Mouse (Mus musculus): ENCODE measurements around the gene 1110004F10Rik.
"Not testable (repeated sequence)": the region's sequence is repeated elsewhere in the genome, so short reads cannot be mapped to it uniquely, and the experiment has no call there.

The 1110004F10Rik gene

DNA sequence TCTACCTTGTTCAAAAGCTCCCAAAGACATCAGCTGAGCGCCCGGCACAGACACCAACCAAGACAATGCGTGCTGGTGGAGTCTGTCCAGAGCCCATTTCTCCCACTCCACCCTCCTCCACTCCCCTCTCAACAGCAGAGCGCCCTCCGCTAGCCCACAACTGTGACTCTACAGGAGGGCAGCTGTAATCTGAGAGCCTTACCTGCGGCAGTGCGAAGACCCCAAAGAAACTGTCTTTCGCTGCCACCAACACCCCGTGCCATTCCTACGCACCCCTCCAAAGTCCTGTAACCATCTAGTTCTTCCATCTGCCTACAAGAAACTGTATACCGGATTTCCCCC, at the start of gene 1110004F10Rik:
1110004F10Rik (plus strand) TSS at position 202 of the 342 bp plus-strand sequence.
- peak in 1 of 2 experiments; percentile 35 for DNase-seq

- no peak for DNase-seq
These were observed 36.5 kb upstream of the 1110004F10Rik start for GRCm38 (mm10) chr7:116002726-116003125.

GRCm38 (mm10) chr7:116029991-116030390, 9.2 kb upstream of the 1110004F10Rik start:
- no peak for DNase-seq

DNA sequence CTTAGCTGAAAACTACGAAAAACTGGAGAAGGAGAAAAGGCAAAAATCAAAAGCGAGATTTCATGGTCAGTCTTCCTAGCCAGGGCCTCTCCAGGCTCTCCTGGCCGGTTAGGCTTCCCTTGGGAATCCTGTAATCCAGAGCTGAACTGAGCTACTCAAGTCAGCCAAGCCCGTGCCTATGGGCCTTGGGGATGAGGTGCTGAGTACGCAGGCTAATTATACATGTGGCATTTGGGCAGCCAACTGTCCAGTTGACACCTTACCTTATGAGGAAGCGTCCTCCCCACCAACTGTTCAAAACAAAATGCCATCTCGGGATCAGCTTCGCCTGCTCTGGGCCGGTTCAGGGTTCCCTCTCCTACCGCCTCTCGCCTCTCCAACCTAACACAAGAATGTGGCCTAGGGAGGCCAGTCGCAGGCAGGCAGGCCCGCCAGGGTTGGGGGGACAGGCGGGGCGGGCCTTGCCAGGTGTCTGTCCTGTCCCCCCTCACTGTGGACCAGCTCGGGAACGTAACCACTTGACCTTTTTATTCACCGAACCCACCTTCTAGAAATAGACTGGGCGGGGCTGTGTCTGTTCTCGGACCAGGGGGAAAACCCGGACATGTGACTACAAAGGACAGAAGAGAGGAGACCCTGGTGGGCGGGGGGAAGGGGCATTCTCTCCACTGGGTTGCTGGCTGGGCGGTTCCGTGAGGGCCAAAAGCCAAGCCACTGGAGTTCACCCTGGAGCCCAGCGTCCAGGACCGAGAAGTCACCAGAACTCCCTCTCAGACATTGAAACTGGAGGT, 8.4 kb upstream of the 1110004F10Rik start:
- peak in 1 of 2 experiments; percentile 51 for DNase-seq

GRCm38 (mm10) chr7:116031388-116031717, 7.8 kb upstream of the 1110004F10Rik start:
- DNase-seq, result no peak

GRCm38 (mm10) chr7:116031718-116032595, 7.2 kb upstream of the 1110004F10Rik start:
- DNase-seq, result peak; percentile 68 to 86

GRCm38 (mm10) chr7:116032596-116033307, 6.4 kb upstream of the 1110004F10Rik start:
- DNase-seq, result peak; percentile 83 to 86

DNA sequence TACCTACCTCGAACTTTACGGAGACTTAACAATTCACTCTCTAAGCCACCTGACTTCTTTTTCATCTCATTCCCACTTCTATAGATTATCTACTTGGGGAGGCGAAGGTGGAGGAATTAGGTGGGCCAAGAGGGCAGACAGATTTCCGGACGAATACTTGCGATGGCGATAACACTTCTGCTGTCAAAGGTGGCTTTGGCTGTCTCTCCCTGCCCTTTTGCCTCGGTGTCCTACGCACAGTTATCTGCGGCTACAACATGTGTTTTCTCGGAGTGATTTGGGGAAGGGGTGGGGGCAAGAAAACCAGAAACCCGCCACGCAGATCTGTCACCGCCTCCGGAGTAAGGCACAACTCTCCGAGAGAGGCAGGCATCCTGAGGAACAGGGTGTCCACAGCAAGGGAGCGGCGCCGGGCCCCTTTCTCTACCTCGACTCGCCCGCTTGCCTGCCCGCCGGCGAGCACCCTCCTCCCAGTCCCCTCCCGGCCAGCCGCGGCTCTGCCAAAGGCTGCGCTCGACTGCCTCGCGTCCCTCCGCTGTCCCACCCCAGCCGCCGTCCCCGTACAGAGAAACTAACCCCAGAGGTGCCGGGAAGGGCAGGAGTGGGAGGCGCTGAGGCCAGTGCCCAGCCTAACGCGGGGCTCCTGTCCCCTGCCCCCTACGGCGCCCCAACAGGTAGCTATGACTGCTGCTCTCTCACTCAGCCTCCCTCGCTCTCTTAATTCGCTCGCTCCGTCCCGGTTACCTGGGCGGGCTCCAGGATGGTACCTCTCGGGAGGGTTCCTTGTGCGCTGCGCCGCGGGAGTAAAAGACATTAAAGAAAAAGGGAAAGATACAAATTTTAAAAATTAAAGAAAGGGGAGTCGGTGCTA, 5.6 kb upstream of the 1110004F10Rik start:
- peak; percentile 50 to 82 for DNase-seq

DNA sequence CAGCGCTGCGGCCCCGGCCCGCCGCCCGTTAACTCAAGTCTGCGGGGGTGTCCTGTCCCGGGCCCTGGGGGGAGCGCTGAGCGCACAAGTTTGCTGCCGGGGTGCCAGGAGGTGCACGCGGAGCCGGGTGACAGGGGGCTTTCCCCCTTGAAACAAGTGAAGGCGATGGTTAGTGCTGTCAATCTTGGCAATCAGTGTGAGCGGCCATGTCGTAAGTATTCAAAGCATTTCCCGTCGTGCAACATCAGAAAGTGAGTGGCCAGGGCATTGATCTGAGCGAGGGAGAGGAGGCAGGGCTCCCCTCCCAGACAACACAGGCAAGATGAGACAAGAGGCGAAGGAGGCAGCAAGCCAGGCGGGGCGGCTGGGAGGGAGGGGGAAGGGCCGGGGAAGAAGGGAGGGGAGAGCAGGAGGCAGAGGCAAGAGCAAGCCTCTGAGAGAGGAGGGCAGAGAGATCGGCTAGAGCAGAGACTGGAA, 4.9 kb upstream of the 1110004F10Rik start:
- DNase-seq, result peak in 1 of 2 experiments; percentile 61

DNA sequence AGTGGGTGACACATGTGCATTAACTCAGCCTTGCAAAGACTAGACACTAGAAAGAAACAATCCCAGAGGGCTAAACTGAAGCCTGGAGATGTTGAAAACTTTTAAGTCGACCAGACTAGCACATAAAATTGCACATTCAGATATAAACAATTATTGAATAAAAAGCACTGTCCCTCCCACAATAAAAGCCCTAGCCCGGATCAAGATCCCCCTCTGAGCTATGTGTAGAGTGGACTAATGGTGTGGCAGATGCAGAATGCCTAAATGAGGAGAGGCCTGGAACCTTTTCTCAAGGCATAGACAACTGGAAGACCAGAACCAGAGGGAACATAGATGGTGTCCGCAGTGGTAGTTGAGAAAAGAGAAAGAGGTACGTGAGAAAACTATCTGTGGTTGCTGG, 3.7 kb upstream of the 1110004F10Rik start:
- no peak for DNase-seq

DNA sequence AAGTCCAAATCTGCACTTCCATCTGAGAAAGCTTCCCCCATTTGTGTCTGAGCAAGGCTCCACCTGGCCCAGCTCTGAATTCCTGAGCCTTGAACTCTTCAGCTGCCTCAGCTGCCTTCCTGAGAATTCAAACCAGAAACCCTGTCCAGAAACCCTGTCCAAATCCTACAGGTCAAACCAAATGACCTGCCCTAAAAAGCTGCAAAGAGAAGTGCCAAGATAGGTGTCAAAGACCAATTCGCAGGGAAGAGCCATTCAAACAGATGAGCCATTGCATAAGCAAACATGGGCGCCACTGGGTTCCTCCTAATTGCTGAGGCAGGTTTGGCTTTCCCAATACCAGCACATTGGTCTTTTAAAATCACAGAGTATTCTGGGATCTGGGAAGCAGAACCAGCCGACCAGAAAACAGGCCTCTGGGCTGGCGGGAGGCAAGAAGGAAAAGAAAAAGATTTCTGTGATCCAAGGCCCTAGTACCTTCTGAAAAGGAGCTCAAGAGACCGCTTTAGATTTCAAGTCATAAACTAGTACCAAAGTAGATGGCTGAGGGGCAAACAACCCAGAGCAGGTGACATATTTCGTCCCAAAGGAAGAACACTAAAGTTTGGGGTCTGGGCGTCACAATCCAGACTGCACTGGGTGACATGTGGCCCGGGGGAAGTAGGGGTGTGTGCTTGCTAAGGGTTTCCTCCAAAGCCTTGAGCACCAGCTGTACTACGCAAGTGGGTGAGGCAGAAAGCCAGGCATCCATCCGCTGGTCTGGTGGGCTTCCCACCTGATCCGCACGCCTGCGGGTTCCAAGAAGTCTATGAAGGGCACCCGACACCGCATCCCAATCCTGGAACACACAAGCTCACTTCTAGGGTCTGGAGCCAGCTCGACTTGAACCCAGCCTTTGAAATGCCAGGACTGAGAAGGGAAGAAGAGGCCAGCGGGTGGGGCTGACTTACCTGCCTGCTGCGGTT, 2.3 kb upstream of the 1110004F10Rik start:
- DNase-seq, result peak in 1 of 2 experiments; percentile 38

GRCm38 (mm10) chr7:116038024-116038423, 1.2 kb upstream of the 1110004F10Rik start:
- DNase-seq, result no peak

DNA sequence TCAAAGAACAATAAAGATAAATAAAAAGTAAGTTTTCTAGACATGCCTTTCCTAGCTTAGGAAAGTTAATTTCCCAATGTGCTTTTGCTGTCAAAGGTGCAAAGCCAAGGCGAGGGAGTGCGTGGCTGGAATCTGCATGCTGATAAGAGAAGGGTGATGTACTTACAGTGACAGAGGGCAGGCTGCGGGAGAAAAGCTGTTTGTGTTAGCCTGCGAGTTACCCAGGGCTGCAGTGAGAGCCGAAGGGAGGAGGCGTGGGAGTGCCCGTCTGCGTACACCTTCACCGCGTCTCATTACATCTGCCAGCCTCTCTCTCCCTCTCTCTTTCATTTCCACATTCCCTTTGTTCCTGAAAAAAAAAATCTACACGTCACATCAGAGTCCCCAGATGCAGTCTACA, 686 bp upstream of the 1110004F10Rik start, which contains the start of gene Sox6:
Sox6 (minus strand) TSS at position 286 of the 400 bp plus-strand sequence.
- peak in 1 of 2 experiments; percentile 34 for DNase-seq

DNA sequence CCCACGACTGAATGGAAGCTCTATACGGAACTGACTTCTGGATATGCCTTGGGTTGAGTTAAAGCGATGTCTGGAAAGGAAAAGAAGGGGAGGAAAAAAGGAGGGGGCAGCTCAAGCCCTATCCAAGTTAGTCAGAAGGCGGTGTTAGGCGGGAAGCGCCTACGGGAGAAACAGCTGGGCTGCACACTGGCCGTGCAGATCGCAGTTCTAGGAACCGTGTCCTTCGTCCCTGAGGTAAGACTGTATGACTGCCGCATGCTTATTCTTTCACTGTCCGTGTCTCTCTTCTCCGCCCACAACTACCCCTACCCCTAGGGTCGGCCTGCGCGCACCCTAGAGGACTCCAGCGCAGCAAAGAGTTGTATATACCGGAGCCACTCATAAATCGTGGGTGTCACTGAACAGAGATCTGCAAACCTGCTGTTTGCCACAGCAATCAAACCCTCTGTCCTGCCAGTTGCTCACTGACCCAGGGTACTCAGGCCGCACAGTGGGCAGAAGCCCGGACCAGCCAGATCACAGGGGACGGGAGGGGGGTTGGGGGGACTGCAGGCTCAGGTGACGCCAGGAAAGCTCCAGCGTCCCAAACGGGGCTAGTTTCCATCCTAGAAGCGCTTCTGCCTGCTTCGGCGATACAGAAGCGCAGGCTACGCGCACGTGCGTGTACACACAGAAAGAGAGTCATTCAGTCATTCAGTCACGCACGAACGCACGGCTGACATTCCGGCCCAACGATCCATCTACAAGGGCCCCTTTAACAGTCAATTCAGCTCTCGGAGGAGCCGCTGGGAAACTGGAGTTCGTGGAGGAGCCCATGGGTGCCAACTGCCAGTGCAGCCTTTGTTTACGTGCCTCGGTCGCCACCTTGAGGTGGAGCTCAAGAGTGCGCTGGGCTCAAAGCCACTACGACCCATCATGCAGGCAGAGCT, 605 bp downstream of the 1110004F10Rik start:
- peak; percentile 86 to 87 for DNase-seq

DNA sequence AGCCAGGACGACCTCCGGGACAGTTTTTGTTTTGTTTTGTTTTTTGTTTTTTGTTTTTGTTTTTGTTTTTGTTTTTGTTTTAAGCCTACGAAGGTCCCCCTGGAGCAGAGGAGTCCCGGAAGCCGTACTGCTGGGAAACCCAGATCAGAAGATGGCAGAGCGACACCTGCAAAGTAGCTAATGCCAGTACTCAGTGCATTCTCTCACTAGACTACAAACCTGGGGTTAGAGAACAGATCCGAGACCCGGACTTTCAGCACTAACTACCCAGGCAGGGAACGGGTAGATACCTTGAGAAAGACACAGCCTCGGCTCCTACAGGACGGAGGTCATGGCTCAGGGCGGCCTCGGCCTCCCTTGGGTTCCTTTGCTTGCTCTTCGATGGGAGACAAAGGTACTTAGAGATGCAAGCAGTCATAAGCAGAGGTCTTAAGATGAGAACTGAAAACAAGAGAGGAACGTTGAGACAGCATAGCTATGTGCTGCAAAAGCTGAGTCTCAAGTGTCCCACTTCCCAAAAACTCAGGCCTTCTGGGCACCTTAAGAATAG, 1.3 kb downstream of the 1110004F10Rik start:
- peak in 1 of 2 experiments; percentile 29 for DNase-seq

GRCm38 (mm10) chr7:116060739-116061138, 21.5 kb downstream of the 1110004F10Rik start:
- no peak for DNase-seq

DNA sequence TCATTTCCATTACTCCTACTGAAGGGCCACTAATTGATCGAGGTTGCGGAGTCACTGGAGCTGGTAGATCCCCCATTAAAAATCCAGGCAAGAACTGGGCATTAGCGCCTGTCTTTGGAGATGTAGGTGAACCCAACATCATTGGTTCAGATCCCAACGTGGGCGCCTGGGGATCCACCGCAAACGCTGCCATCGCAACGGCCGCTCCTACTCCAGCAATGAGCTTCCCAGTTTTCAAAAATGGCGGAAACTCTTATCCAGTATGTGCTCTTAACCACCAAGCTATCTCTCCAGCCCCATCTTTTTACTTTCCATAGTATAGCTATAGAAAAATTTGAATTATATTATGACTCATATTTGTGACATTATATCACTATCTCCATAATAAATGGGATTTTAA, 45.2 kb downstream of the 1110004F10Rik start, which contains the start of gene Gm4353:
Gm4353 (minus strand) TSS at position 270 of the 400 bp plus-strand sequence.
- DNase-seq, result not testable (repeated sequence)

- peak; percentile 93 to 95 for DNase-seq
These were observed 53.7 kb downstream of the 1110004F10Rik start for GRCm38 (mm10) chr7:116092710-116093465.

Measured in kidney, postnatal 25 days (tissue).